Mouse (Mus musculus) heart, postnatal 0 days (tissue): ENCODE results near the gene Atat1.

ENCODE experiments used
- CTCF ChIP-seq: IDR thresholded peaks from 2 replicates; pipeline ENCODE4 v1.5.1; 2016; ENCODE audit warnings: antibody characterized with exemption, control low read depth, low read depth
- EP300 ChIP-seq: IDR thresholded peaks from 2 replicates; pipeline ENCODE4 v1.6.1; 2016; ENCODE audit warnings: antibody characterized with exemption, low read depth

DNA sequence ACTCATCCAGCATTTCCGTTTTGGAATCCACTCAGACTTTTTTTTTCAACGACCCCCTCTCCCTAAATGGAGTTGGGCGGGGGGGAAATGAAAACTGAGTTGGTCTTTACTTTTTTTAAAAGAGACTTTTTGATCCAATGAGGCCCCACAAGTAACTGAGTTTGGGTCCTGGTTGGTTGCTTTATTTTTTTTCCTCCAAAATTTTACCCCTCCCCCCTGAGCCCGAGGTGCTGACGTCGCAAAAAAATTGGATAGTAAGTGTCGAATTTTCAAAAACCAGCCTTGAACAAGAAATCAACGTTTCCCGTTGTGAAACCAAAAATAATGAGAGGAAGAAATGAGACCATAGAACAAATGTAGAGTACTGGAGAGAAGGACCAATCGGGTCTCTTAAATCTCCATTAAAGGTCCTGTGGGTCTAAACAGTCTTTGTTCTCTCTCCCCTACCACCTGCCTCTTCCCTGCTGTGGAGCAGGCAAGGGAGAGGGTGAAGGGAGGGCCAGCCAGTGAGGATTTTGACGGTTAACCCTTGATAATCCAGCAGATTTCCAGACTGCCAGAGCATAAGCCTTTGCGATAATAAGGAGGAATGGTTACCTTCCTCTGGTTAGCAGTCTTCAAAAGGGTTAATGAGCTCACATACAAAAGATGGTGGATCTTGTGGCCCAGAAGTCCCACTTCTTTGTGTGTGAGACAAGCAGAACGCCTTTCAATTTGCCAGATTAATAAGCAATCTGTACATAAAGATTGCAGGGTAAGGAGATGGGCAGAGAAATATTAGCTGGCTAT, 7.8 kb upstream of the Atat1 start:
- TF ChIP-seq CTCF: no peak
- no peak; the same call in 1 of the 2 replicates for TF ChIP-seq EP300
